Mouse (Mus musculus): ENCODE data around the gene Adal. TPM values are rescaled to one million over a fixed set of nuclear protein-coding genes. Genes with fewer than 3 reads are reported as not detected.
A peak's percentile ranks its signal among the peaks of the same experiment; 100 is the strongest.

Gene Adal
- total and polyA plus RNA-seq, 2 experiments from 2014 or later, result 17.6 to 18.4 TPM

- ATAC-seq (no peak), DNase-seq (ENCODE audit: low spot score) (no peak)
- Histone ChIP-seq H3K9me3 (ENCODE audit: low read length) (no peaks in the 10 kb centered on the region), H3K36me3 (ENCODE audit: insufficient read depth, low read length) (no peaks in the 10 kb centered on the region), H3K27ac (no peak overlapping the region), H3K4me3 (ENCODE audit: low read length) (no peak overlapping the region), H3K4me2 (ENCODE audit: low read depth, low read length) (no peak overlapping the region), H3K27me3 (ENCODE audit: insufficient read depth, low read length) (no peaks in the 10 kb centered on the region), H3K9ac (replicated peaks; ENCODE audit: low read length) (no peak overlapping the region), H3K4me1 (ENCODE audit: insufficient read depth, low read length) (no peaks in the 10 kb centered on the region)
- TF ChIP-seq CTCF (IDR thresholded peaks at IDR 0.05; ENCODE audit: low read depth), result no peak
- WGBS, result 90% methylated on average over 1 of the region's 1 CpGs
Observed at GRCm38 (mm10) chr2:121127536-121127935, 12.7 kb upstream of the Adal start.

GRCm38 (mm10) chr2:121128865-121129620 lies 11.2 kb upstream of the Adal start:
- no peak for ATAC-seq
- Histone ChIP-seq H3K4me3 (ENCODE audit: low read length) (no peak overlapping the region), H3K36me3 (ENCODE audit: insufficient read depth, low read length) (no peaks in the 10 kb centered on the region), H3K27ac (no peak overlapping the region), H3K4me1 (ENCODE audit: insufficient read depth, low read length) (no peaks in the 10 kb centered on the region), H3K4me2 (ENCODE audit: low read depth, low read length) (no peak overlapping the region), H3K9me3 (ENCODE audit: low read length) (no peaks in the 10 kb centered on the region), H3K27me3 (ENCODE audit: insufficient read depth, low read length) (no peaks in the 10 kb centered on the region), H3K9ac (replicated peaks; ENCODE audit: low read length) (no peak overlapping the region)
- no peak for DNase-seq (ENCODE audit: low spot score)
- no peak for TF ChIP-seq CTCF (IDR thresholded peaks at IDR 0.05; ENCODE audit: low read depth)
- 73% methylated on average over 9 of the region's 9 CpGs for WGBS

GRCm38 (mm10) chr2:121132822-121133221 lies 7.4 kb upstream of the Adal start:
- H3K9me3 ChIP-seq (ENCODE audit: low read length), result no peaks in the 10 kb centered on the region
- 82% methylated on average over 1 of the region's 1 CpGs for WGBS
- TF ChIP-seq CTCF (IDR thresholded peaks at IDR 0.05; ENCODE audit: low read depth), result no peak
- no peak for DNase-seq (ENCODE audit: low spot score)
- no peak overlapping the region for H3K9ac ChIP-seq (replicated peaks; ENCODE audit: low read length)
- no peak overlapping the region for H3K4me3 ChIP-seq (ENCODE audit: low read length)
- H3K4me1 ChIP-seq (ENCODE audit: insufficient read depth, low read length), result no peaks in the 10 kb centered on the region; the same call in none of the 2 replicates
- no peaks in the 10 kb centered on the region for H3K36me3 ChIP-seq (ENCODE audit: insufficient read depth, low read length)
- H3K27ac ChIP-seq, result no peak overlapping the region
- no peaks in the 10 kb centered on the region for H3K27me3 ChIP-seq (ENCODE audit: insufficient read depth, low read length)
- H3K4me2 ChIP-seq (ENCODE audit: low read depth, low read length), result no peak overlapping the region
- ATAC-seq, result no peak

GRCm38 (mm10) chr2:121137371-121137770 lies 2.9 kb upstream of the Adal start:
- TF ChIP-seq CTCF (IDR thresholded peaks at IDR 0.05; ENCODE audit: low read depth), result no peak
- 96% methylated on average over 4 of the region's 4 CpGs for WGBS
- Histone ChIP-seq H3K4me2 (ENCODE audit: low read depth, low read length) (no peak overlapping the region), H3K36me3 (ENCODE audit: insufficient read depth, low read length) (no peaks in the 10 kb centered on the region), H3K27me3 (ENCODE audit: insufficient read depth, low read length) (no peaks in the 10 kb centered on the region), H3K9me3 (ENCODE audit: low read length) (no peaks in the 10 kb centered on the region), H3K4me3 (ENCODE audit: low read length) (no peak overlapping the region), H3K27ac (no peak overlapping the region), H3K9ac (replicated peaks; ENCODE audit: low read length) (no peak overlapping the region), H3K4me1 (ENCODE audit: insufficient read depth, low read length) (peaks cover 16% of the 10 kb centered on the region)
- no peak for DNase-seq (ENCODE audit: low spot score)
- no peak for ATAC-seq

- ATAC-seq (no peak), DNase-seq (ENCODE audit: low spot score) (peak; percentile 61)
- H3K9me3 ChIP-seq (ENCODE audit: low read length), result no peaks in the 10 kb centered on the region
- no peaks in the 10 kb centered on the region for H3K36me3 ChIP-seq (ENCODE audit: insufficient read depth, low read length)
- TF ChIP-seq CTCF (IDR thresholded peaks at IDR 0.05; ENCODE audit: low read depth), result no peak; the same call in 1 of the 2 replicates
- no peaks in the 10 kb centered on the region for H3K27me3 ChIP-seq (ENCODE audit: insufficient read depth, low read length)
- WGBS, result 33% methylated on average over 29 of the region's 29 CpGs
- peak overlapping the region; percentile 92 for H3K9ac ChIP-seq (replicated peaks; ENCODE audit: low read length)
- peak overlapping the region; percentile 77 for H3K4me3 ChIP-seq (ENCODE audit: low read length)
- H3K4me1 ChIP-seq (ENCODE audit: insufficient read depth, low read length), result peaks cover 16% of the 10 kb centered on the region
- H3K27ac ChIP-seq, result peak overlapping the region; percentile 99
- H3K4me2 ChIP-seq (ENCODE audit: low read depth, low read length), result peak overlapping the region; percentile 73
Observed at GRCm38 (mm10) chr2:121139266-121140017, 786 bp upstream of the Adal start.

- peak; percentile 2 for DNase-seq (ENCODE audit: low spot score)
- Histone ChIP-seq H3K36me3 (ENCODE audit: insufficient read depth, low read length) (peaks cover 1% of the 10 kb centered on the region; the same call in 1 of the 2 replicates), H3K27me3 (ENCODE audit: insufficient read depth, low read length) (no peaks in the 10 kb centered on the region), H3K27ac (peak overlapping the region; percentile 99), H3K4me2 (ENCODE audit: low read depth, low read length) (peak overlapping the region; percentile 73), H3K4me3 (ENCODE audit: low read length) (peak overlapping the region; percentile 77), H3K9ac (replicated peaks; ENCODE audit: low read length) (peak overlapping the region; percentile 92), H3K9me3 (ENCODE audit: low read length) (no peaks in the 10 kb centered on the region), H3K4me1 (ENCODE audit: insufficient read depth, low read length) (peaks cover 16% of the 10 kb centered on the region)
- ATAC-seq, result no peak
- 67% methylated on average over 16 of the region's 16 CpGs for WGBS
- TF ChIP-seq CTCF (IDR thresholded peaks at IDR 0.05; ENCODE audit: low read depth), result no peak
Observed at GRCm38 (mm10) chr2:121141216-121142035, 1.2 kb downstream of the Adal start.
